Mouse (Mus musculus) stomach, embryonic 14.5 days (tissue): Measurements from ENCODE around the gene Crnkl1. TPM values are rescaled to one million over a fixed set of nuclear protein-coding genes. Genes with fewer than 3 reads are reported as not detected.

ENCODE experiments used
- ATAC-seq: fragments of 200-750 bp; cut with Nextera tagmentation; 2 replicates; pipeline ENCODE4 v1.8.0; 2017; ENCODE audit warnings: low read depth, moderate TSS enrichment; ENCODE audit not compliant: insufficient number of reproducible peaks, insufficient read depth, low FRiP score
- H3K27ac ChIP-seq: fragments of 300-500 bp; sonication (generic); 2 replicates; pipeline ENCODE4 v1.5.1; 2014; ENCODE audit warnings: mild to moderate bottlenecking, low read length, moderate library complexity, mixed read lengths
- H3K27me3 ChIP-seq: fragments of 300-500 bp; sonication (generic); 2 replicates; pipeline ENCODE4 v1.6.1; 2014; ENCODE audit warnings: low read length, control low read depth, mixed read lengths; ENCODE audit not compliant: control insufficient read depth, insufficient read depth
- H3K36me3 ChIP-seq: fragments of 300-500 bp; sonication (generic); 2 replicates; pipeline ENCODE4 v1.6.1; 2014; ENCODE audit warnings: mild to moderate bottlenecking, control low read depth, low read length, moderate library complexity, mixed read lengths; ENCODE audit not compliant: control insufficient read depth, insufficient read depth
- H3K4me1 ChIP-seq: fragments of 300-500 bp; sonication (generic); 2 replicates; pipeline ENCODE4 v1.6.1; 2014; ENCODE audit warnings: low read length, control low read depth, mixed read lengths; ENCODE audit not compliant: control insufficient read depth, insufficient read depth
- H3K4me2 ChIP-seq: fragments of 300-500 bp; sonication (generic); replicated peaks from 2 replicates; pipeline ENCODE4 v1.6.1; 2014; ENCODE audit warnings: low read depth, low read length, control low read depth
- H3K4me3 ChIP-seq: fragments of 300-500 bp; sonication (generic); 2 replicates; pipeline ENCODE4 v1.5.1; 2014; ENCODE audit warnings: low read depth, low read length, control low read depth
- H3K9ac ChIP-seq: fragments of 300-500 bp; sonication (generic); replicated peaks from 2 replicates; pipeline ENCODE4 v1.6.1; 2014; ENCODE audit warnings: low read depth, mild to moderate bottlenecking, control low read depth, low read length, moderate library complexity, mixed read lengths
- H3K9me3 ChIP-seq: fragments of 300-500 bp; sonication (generic); 2 replicates; pipeline ENCODE4 v1.6.1; 2016; ENCODE audit warnings: low read depth, low read length, control low read depth; ENCODE audit not compliant: control insufficient read depth
- WGBS: fragments of 180-500 bp; shearing (Covaris S2); extraction: QIAGEN DNeasy Blood & Tissue Kit; methylation state at CpG from one replicate; pipeline ENCODE4 v1.1.7; 2014; 5-methylcytosine and 5-hydroxymethylcytosine counted together
- polyA plus RNA-seq: library from polyadenylated mRNA; unstranded; fragments of >200 nt; fragmentation: Nextera tagmentation; extraction: Ambion mirVana; gene quantifications from 2 replicates; pipeline ENCODE4 v1.2.1, GENCODE M21; 2014

Crnkl1 gene
- polyA plus RNA-seq, 1 experiment from 2014 or later, result 28.7 TPM

DNA sequence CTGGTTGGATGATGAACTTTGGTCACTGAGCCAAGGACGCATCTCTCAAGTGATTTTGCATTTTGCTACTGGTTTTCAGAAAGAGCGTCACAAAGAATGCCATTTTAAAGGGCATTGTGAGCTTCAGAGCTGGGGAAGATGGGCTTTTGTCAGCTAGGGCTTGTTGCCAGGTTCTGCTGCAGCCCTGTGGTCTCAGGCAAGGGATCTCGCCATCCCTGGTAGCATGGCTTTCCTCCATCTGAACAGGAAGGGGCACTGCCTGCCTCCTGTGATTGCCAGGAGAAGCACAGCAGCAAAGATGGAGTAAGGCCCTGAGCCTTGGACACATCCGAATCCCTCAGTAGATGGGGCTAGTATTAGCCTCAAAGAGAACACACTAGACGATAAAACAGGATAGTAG lies 27.0 kb upstream of the Crnkl1 start:
- WGBS, result 85% methylated on average over 5 of the region's 5 CpGs
- no peak overlapping the region for H3K4me2 ChIP-seq
- H3K27me3 ChIP-seq, result no peaks in the 10 kb centered on the region
- no peak overlapping the region for H3K27ac ChIP-seq
- H3K36me3 ChIP-seq, result no peaks in the 10 kb centered on the region
- H3K9ac ChIP-seq, result no peak overlapping the region
- H3K4me3 ChIP-seq, result no peak overlapping the region
- H3K9me3 ChIP-seq, result no peaks in the 10 kb centered on the region
- ATAC-seq, result no peak
- no peaks in the 10 kb centered on the region for H3K4me1 ChIP-seq

DNA sequence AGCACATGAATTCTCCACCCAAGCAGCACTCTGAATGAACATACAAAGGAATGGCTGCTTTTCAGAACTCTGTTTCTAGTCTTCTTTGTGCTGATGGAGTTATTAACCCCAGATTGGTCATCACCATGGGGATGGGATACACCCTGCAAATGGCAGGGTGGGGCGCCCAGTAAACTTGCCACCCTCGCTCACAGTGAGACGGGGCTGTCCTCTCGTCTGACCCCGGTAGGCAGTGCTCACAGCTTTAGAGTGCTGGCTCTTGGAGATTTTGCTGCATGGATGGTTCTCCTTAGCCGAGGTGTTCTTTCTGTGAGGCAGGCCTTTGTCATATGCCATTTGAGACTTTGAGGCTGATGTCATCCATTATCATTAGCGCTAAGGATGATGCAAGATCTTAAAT lies 23.7 kb upstream of the Crnkl1 start:
- H3K9me3 ChIP-seq, result no peaks in the 10 kb centered on the region
- H3K4me2 ChIP-seq, result no peak overlapping the region
- no peak overlapping the region for H3K27ac ChIP-seq
- no peak for ATAC-seq
- no peaks in the 10 kb centered on the region for H3K4me1 ChIP-seq
- no peak overlapping the region for H3K4me3 ChIP-seq
- no peaks in the 10 kb centered on the region for H3K27me3 ChIP-seq
- 81% methylated on average over 7 of the region's 7 CpGs for WGBS
- no peak overlapping the region for H3K9ac ChIP-seq
- no peaks in the 10 kb centered on the region for H3K36me3 ChIP-seq

DNA sequence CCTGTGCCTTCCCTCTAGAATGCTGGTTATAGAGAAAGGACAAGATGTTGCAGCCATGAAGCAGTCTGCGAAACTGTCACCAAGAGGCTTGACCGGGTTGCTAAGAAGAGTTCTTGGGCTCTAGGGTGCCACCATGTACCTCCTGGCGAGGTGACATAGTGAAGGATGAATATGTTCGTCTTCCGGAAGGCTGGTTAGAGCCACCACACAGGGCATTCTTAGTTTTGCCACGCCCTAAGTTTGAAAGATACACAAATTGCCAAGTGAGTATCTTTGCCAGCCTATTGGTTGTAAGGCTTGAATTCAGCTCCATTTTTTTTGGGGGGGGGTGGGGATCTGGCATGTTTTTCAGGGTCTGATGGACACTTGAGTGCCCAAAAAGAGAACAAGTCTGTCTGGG lies 23.3 kb upstream of the Crnkl1 start:
- Histone ChIP-seq H3K27me3 (no peaks in the 10 kb centered on the region), H3K4me3 (no peak overlapping the region), H3K4me1 (no peaks in the 10 kb centered on the region), H3K9ac (no peak overlapping the region), H3K27ac (no peak overlapping the region), H3K36me3 (no peaks in the 10 kb centered on the region), H3K4me2 (no peak overlapping the region), H3K9me3 (no peaks in the 10 kb centered on the region)
- ATAC-seq, result no peak
- 81% methylated on average over 6 of the region's 6 CpGs for WGBS

- WGBS, result 15% methylated on average over 4 of the region's 4 CpGs
Measured at GRCm38 (mm10) chr2:145957450-145957849, 22.6 kb upstream of the Crnkl1 start.

DNA sequence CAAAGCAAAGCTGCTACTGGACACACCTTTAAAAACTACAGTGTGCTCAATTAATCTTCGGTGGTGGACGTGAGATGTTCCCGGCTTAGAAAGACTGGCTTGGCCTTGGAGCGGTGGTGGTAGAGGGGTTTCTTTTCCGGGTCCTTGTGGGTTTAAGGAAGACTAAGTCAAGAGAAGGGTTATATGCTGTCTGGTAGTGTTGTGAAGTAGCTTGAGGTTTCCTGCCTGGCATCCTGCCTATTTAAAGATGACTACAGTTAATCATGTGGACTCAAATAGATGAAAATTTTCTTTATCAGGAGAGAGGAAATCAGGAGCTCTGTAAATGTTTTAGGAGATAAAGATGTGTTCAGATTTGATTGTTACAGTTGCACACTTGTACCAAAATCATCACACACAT lies 21.5 kb upstream of the Crnkl1 start:
- ATAC-seq, result no peak
- 79% methylated on average over 5 of the region's 5 CpGs for WGBS
- no peaks in the 10 kb centered on the region for H3K9me3 ChIP-seq

More at GRCm38 (mm10) chr2:145957450-145957849, 22.6 kb upstream of the Crnkl1 start:
- H3K9me3 ChIP-seq, result no peaks in the 10 kb centered on the region
- no peaks in the 10 kb centered on the region for H3K27me3 ChIP-seq
- no peak overlapping the region for H3K4me2 ChIP-seq
- no peak overlapping the region for H3K4me3 ChIP-seq
- no peak overlapping the region for H3K9ac ChIP-seq
- H3K4me1 ChIP-seq, result no peaks in the 10 kb centered on the region
- H3K27ac ChIP-seq, result no peak overlapping the region
- H3K36me3 ChIP-seq, result no peaks in the 10 kb centered on the region
- peak; percentile 67; the same call in 1 of the 2 replicates for ATAC-seq

GRCm38 (mm10) chr2:145955844-145956243 lies 21.0 kb upstream of the Crnkl1 start:
- ATAC-seq, result no peak
- Histone ChIP-seq H3K27me3 (no peaks in the 10 kb centered on the region), H3K4me3 (no peak overlapping the region), H3K27ac (no peak overlapping the region), H3K4me1 (no peaks in the 10 kb centered on the region), H3K36me3 (no peaks in the 10 kb centered on the region), H3K9me3 (no peaks in the 10 kb centered on the region), H3K4me2 (no peak overlapping the region), H3K9ac (no peak overlapping the region)
- WGBS, result 78% methylated on average over 10 of the region's 10 CpGs

More for the DNA sequence above, 21.5 kb upstream of the Crnkl1 start:
- no peak overlapping the region for H3K4me2 ChIP-seq
- no peak overlapping the region for H3K9ac ChIP-seq
- H3K36me3 ChIP-seq, result no peaks in the 10 kb centered on the region
- H3K4me3 ChIP-seq, result no peak overlapping the region
- H3K27me3 ChIP-seq, result no peaks in the 10 kb centered on the region
- H3K27ac ChIP-seq, result no peak overlapping the region
- no peaks in the 10 kb centered on the region for H3K4me1 ChIP-seq

DNA sequence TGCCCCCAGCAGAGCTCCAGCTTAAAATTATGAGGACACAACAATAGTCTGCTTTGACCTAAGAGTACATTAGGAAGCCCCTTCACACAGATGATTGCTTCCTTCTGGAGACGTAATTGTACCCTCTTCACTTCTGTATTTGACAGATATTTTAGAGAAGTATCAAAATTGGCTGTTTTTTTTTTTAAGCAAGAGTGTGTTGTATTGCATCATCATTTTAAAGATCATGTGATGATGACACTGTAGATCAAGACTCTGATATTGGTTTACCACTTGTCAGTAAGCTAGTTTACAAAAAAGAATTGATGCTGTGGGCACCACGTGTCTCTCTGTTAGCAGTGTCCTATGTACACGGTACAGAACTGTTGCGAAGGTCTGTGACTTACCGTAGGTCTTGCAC lies 17.9 kb upstream of the Crnkl1 start:
- 63% methylated on average over 5 of the region's 5 CpGs for WGBS
- H3K4me1 ChIP-seq, result no peaks in the 10 kb centered on the region; the same call in 1 of the 2 replicates
- no peak overlapping the region for H3K4me2 ChIP-seq
- no peaks in the 10 kb centered on the region for H3K9me3 ChIP-seq
- no peaks in the 10 kb centered on the region for H3K36me3 ChIP-seq
- no peak overlapping the region for H3K4me3 ChIP-seq
- no peak overlapping the region for H3K27ac ChIP-seq
- no peaks in the 10 kb centered on the region for H3K27me3 ChIP-seq
- H3K9ac ChIP-seq, result no peak overlapping the region
- ATAC-seq, result no peak

DNA sequence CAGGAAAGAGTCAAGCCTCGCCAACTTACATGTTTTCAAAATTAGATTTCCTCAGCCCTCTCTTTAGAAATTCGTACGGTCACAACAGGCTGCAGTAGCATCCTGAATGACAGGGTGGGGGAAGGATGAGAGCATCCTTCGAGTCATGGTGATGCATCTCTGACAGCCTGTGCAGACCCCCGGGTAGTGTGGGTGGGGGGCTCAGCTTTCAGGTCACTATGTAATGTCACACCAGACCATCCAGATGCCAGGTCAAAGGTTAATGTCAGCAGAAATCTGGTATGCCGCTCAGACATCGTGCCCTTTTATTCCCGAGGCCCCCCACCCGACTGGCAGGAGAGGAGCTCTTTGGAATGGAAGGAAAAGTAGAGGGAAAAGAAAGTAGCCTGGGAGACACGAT lies 15.4 kb upstream of the Crnkl1 start:
- 23% methylated on average over 10 of the region's 10 CpGs for WGBS
- Histone ChIP-seq H3K4me1 (no peaks in the 10 kb centered on the region; the same call in 1 of the 2 replicates), H3K4me3 (no peak overlapping the region), H3K27me3 (no peaks in the 10 kb centered on the region), H3K27ac (no peak overlapping the region), H3K9ac (no peak overlapping the region), H3K4me2 (no peak overlapping the region), H3K36me3 (no peaks in the 10 kb centered on the region), H3K9me3 (no peaks in the 10 kb centered on the region)
- no peak for ATAC-seq

GRCm38 (mm10) chr2:145949475-145950068 lies 14.8 kb upstream of the Crnkl1 start:
- no peak overlapping the region for H3K27ac ChIP-seq
- H3K9ac ChIP-seq, result no peak overlapping the region
- WGBS, result 36% methylated on average over 11 of the region's 11 CpGs
- no peaks in the 10 kb centered on the region for H3K36me3 ChIP-seq
- no peak overlapping the region for H3K4me2 ChIP-seq
- H3K27me3 ChIP-seq, result no peaks in the 10 kb centered on the region
- no peaks in the 10 kb centered on the region; the same call in 1 of the 2 replicates for H3K4me1 ChIP-seq
- H3K9me3 ChIP-seq, result no peaks in the 10 kb centered on the region
- ATAC-seq, result no peak
- H3K4me3 ChIP-seq, result no peak overlapping the region
